Mouse (Mus musculus) limb, embryonic 13.5 days (tissue): Measurements from ENCODE around the gene Tbce. TPM values are rescaled to one million over a fixed set of nuclear protein-coding genes. Genes with fewer than 3 reads are reported as not detected.

ENCODE experiments used
- ATAC-seq: fragments of 200-750 bp; cut with Nextera tagmentation; 2 replicates; pipeline ENCODE4 v1.8.0; 2017; ENCODE audit warnings: low read depth, moderate number of reproducible peaks, moderate TSS enrichment; ENCODE audit not compliant: low FRiP score
- H3K27ac ChIP-seq: fragments of 300-500 bp; sonication (generic); 2 replicates; pipeline ENCODE4 v1.5.1; 2015; ENCODE audit warnings: inconsistent platforms, mild to moderate bottlenecking, moderate library complexity
- H3K27me3 ChIP-seq: fragments of 300-500 bp; sonication (generic); 2 replicates; pipeline ENCODE4 v1.6.1; 2015; ENCODE audit warnings: mild to moderate bottlenecking, inconsistent platforms
- H3K36me3 ChIP-seq: fragments of 300-500 bp; sonication (generic); 2 replicates; pipeline ENCODE4 v1.6.1; 2015; ENCODE audit warnings: inconsistent platforms, mild to moderate bottlenecking, moderate library complexity
- H3K4me1 ChIP-seq: fragments of 300-500 bp; sonication (generic); 2 replicates; pipeline ENCODE4 v1.6.1; 2015; ENCODE audit warnings: inconsistent platforms
- H3K4me2 ChIP-seq: fragments of 300-500 bp; sonication (generic); replicated peaks from 2 replicates; pipeline ENCODE4 v1.6.1; 2015; ENCODE audit warnings: inconsistent platforms, mild to moderate bottlenecking, moderate library complexity
- H3K4me3 ChIP-seq: fragments of 300-500 bp; sonication (generic); 2 replicates; pipeline ENCODE4 v1.5.1; 2015; ENCODE audit warnings: moderate library complexity, mild to moderate bottlenecking, inconsistent platforms
- H3K9ac ChIP-seq: fragments of 300-500 bp; sonication (generic); 2 replicates; pipeline ENCODE4 v1.6.1; 2015; ENCODE audit warnings: mild to moderate bottlenecking, inconsistent platforms
- H3K9me3 ChIP-seq: fragments of 300-500 bp; sonication (generic); 2 replicates; pipeline ENCODE4 v1.6.1; 2016; ENCODE audit warnings: inconsistent platforms
- WGBS: fragments of 180-500 bp; shearing (Covaris S2); methylation state at CpG from one replicate; pipeline ENCODE4 v1.1.7; 2015; 5-methylcytosine and 5-hydroxymethylcytosine counted together
- polyA plus RNA-seq: library from polyadenylated mRNA; unstranded; fragments of >200 nt; fragmentation: Nextera tagmentation; extraction: Ambion mirVana; gene quantifications from 2 replicates; pipeline ENCODE4 v1.2.1, GENCODE M21; 2015

The Tbce gene
- polyA plus RNA-seq, 1 experiment from 2014 or later: 64.5 TPM

- Histone ChIP-seq H3K4me3 (no peak overlapping the region), H3K27ac (no peak overlapping the region), H3K9me3 (no peaks in the 10 kb centered on the region), H3K27me3 (no peaks in the 10 kb centered on the region), H3K4me1 (peaks cover 14% of the 10 kb centered on the region; the same call in 1 of the 2 replicates), H3K36me3 (peaks cover 4% of the 10 kb centered on the region), H3K9ac (no peak overlapping the region), H3K4me2 (no peak overlapping the region)
- no peak for ATAC-seq
- 79% methylated on average over 4 of the region's 4 CpGs for WGBS
Measured at GRCm38 (mm10) chr13:13956686-13957085, 82.8 kb downstream of the Tbce start.

- no peaks in the 10 kb centered on the region for H3K9me3 ChIP-seq
- H3K4me1 ChIP-seq: peaks cover 14% of the 10 kb centered on the region; the same call in 1 of the 2 replicates
- H3K27me3 ChIP-seq: no peaks in the 10 kb centered on the region
- peaks cover 4% of the 10 kb centered on the region for H3K36me3 ChIP-seq
- peak overlapping the region; percentile 76 for H3K4me3 ChIP-seq
- 0% methylated on average over 29 of the region's 29 CpGs for WGBS
- peak overlapping the region; percentile 78 for H3K4me2 ChIP-seq
- H3K27ac ChIP-seq: peak overlapping the region; percentile 78
- no peak for ATAC-seq
- peak overlapping the region; percentile 85 for H3K9ac ChIP-seq
Measured at GRCm38 (mm10) chr13:13954931-13955330, 84.5 kb downstream of the Tbce start.

- Histone ChIP-seq H3K4me3 (peak within 1 kb of the TSS; percentile 76), H3K36me3 (no peaks in the 10 kb centered on the region; the same call in 1 of the 2 replicates), H3K9ac (peak within 1 kb of the TSS; percentile 85), H3K4me2 (peak within 1 kb of the TSS; percentile 78), H3K27ac (peak within 1 kb of the TSS; percentile 88), H3K27me3 (no peaks in the 10 kb centered on the region), H3K9me3 (no peaks in the 10 kb centered on the region), H3K4me1 (peaks cover 14% of the 10 kb centered on the region; the same call in 1 of the 2 replicates)
- WGBS: under 1% methylated on average over 65 of the region's 78 CpGs
- peak; percentile 100 for ATAC-seq
Measured at GRCm38 (mm10) chr13:13953874-13954832, 85.3 kb downstream of the Tbce start, which contains the start of gene B3galnt2. Gene B3galnt2 (plus strand): TSS chr13:13954469.

Other genes starting within 250 kb of the Tbce start
- gene B3galnt2, start 85.2 kb downstream of the Tbce start, polyA plus RNA-seq: 37.2 and 45.5 TPM in 2 replicates
- gene Arid4b, start 23.6 kb upstream of the Tbce start, polyA plus RNA-seq: 102 and 111 TPM in 2 replicates
- gene Ggps1, start 23.9 kb upstream of the Tbce start, polyA plus RNA-seq: 60.8 and 62.9 TPM in 2 replicates